Mouse (Mus musculus) hindbrain, embryonic 15.5 days (tissue): Measurements from ENCODE around the gene Rpl32. TPM values are rescaled to one million over a fixed set of nuclear protein-coding genes. Genes with fewer than 3 reads are reported as not detected.

ENCODE experiments used
- ATAC-seq: fragments of 200-750 bp; cut with Nextera tagmentation; 2 replicates; pipeline ENCODE4 v1.8.0; 2017; ENCODE audit warnings: low read depth, moderate number of reproducible peaks, moderate TSS enrichment; ENCODE audit not compliant: low FRiP score
- H3K27ac ChIP-seq: fragments of 300-500 bp; sonication (generic); replicated peaks from 2 replicates; pipeline ENCODE4 v1.5.1; 2015; ENCODE audit warnings: mild to moderate bottlenecking, inconsistent platforms
- H3K27me3 ChIP-seq: fragments of 300-500 bp; sonication (generic); 2 replicates; pipeline ENCODE4 v1.6.1; 2015; ENCODE audit warnings: control low read depth, inconsistent platforms
- H3K36me3 ChIP-seq: fragments of 300-500 bp; sonication (generic); 2 replicates; pipeline ENCODE4 v1.6.1; 2015; ENCODE audit warnings: control low read depth, inconsistent platforms
- H3K4me1 ChIP-seq: fragments of 300-500 bp; sonication (generic); replicated peaks from 2 replicates; pipeline ENCODE4 v1.6.1; 2015; ENCODE audit warnings: control low read depth, inconsistent platforms
- H3K4me2 ChIP-seq: fragments of 300-500 bp; sonication (generic); 2 replicates; pipeline ENCODE4 v1.6.1; 2015; ENCODE audit warnings: moderate library complexity, mild to moderate bottlenecking, inconsistent platforms
- H3K4me3 ChIP-seq: fragments of 300-500 bp; sonication (generic); 2 replicates; pipeline ENCODE4 v1.5.1; 2015; ENCODE audit warnings: mild to moderate bottlenecking, inconsistent platforms
- H3K9ac ChIP-seq: fragments of 300-500 bp; sonication (generic); 2 replicates; pipeline ENCODE4 v1.6.1; 2015; ENCODE audit warnings: inconsistent platforms
- H3K9me3 ChIP-seq: fragments of 300-500 bp; sonication (generic); 2 replicates; pipeline ENCODE4 v1.6.1; 2016; ENCODE audit warnings: control low read depth, inconsistent platforms
- WGBS: fragments of 180-500 bp; shearing (Covaris S2); methylation state at CpG from one replicate; pipeline ENCODE4 v1.1.7; 2015; 5-methylcytosine and 5-hydroxymethylcytosine counted together
- polyA plus RNA-seq: library from polyadenylated mRNA; unstranded; fragments of >200 nt; fragmentation: Nextera tagmentation; extraction: Ambion mirVana; gene quantifications from 2 replicates; pipeline ENCODE4 v1.2.1, GENCODE M21; 2015

The Rpl32 gene
- polyA plus RNA-seq, 1 experiment from 2014 or later, result 948 TPM

GRCm38 (mm10) chr6:115808196-115808487, 405 bp downstream of the Rpl32 start:
- H3K4me2 ChIP-seq, result peak overlapping the region; percentile 80
- H3K27me3 ChIP-seq, result no peaks in the 10 kb centered on the region
- 0% methylated on average over 22 of the region's 22 CpGs for WGBS
- H3K36me3 ChIP-seq, result peaks cover 28% of the 10 kb centered on the region
- no peaks in the 10 kb centered on the region for H3K9me3 ChIP-seq
- peak overlapping the region; percentile 93 for H3K9ac ChIP-seq
- H3K4me3 ChIP-seq, result peak overlapping the region; percentile 83
- ATAC-seq, result no peak; the same call in 1 of the 2 replicates
- H3K27ac ChIP-seq, result peak overlapping the region; percentile 91
- peaks cover 23% of the 10 kb centered on the region for H3K4me1 ChIP-seq

DNA sequence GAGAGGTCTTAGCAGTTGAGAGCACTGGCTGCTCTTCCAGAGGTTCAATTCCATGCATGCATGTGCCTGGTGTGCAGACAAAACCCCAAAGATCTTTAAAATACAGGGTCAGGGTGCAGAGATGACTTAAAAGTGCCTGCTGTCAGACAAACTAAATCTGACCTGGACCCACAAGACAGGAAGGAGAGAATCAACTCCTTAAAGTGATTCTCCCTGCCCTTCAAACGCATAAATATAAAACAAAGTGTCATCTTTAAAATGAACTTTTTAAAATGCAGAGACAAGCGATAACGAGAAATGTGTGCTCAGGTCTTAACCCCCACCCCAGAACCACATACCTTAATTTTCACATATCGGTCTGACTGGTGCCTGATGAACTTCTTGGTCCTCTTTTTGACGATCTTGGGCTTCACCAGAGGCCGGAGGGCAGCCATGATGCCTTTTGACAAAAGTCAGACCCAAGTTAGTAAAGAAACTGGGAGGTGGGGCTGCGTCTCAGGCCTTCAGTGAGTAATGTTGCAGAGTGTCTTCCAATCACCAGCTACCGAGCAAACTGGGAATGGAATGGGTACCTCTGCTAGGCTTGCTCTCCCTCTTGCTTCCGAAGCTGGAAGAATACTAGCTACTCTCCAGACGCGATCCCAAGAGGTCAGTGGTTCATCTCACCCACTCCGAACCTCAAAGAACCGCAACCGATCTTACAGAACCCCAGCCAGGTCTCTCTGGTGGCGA, 917 bp downstream of the Rpl32 start:
- ATAC-seq, result no peak
- Histone ChIP-seq H3K9ac (peak overlapping the region; percentile 93), H3K4me1 (peaks cover 23% of the 10 kb centered on the region), H3K4me3 (peak overlapping the region; percentile 83), H3K27me3 (no peaks in the 10 kb centered on the region), H3K9me3 (no peaks in the 10 kb centered on the region), H3K36me3 (peaks cover 29% of the 10 kb centered on the region), H3K4me2 (peak overlapping the region; percentile 80), H3K27ac (peak overlapping the region; percentile 91)
- WGBS, result 3% methylated on average over 15 of the region's 15 CpGs

- Histone ChIP-seq H3K27me3 (no peaks in the 10 kb centered on the region), H3K4me2 (no peak overlapping the region), H3K9me3 (no peaks in the 10 kb centered on the region), H3K27ac (no peak overlapping the region), H3K4me3 (no peak overlapping the region), H3K9ac (no peak overlapping the region), H3K4me1 (peaks cover 23% of the 10 kb centered on the region), H3K36me3 (peaks cover 57% of the 10 kb centered on the region)
- ATAC-seq, result no peak
- WGBS, result 70% methylated on average over 10 of the region's 10 CpGs
Observed at GRCm38 (mm10) chr6:115804432-115805192, 3.9 kb downstream of the Rpl32 start.

DNA sequence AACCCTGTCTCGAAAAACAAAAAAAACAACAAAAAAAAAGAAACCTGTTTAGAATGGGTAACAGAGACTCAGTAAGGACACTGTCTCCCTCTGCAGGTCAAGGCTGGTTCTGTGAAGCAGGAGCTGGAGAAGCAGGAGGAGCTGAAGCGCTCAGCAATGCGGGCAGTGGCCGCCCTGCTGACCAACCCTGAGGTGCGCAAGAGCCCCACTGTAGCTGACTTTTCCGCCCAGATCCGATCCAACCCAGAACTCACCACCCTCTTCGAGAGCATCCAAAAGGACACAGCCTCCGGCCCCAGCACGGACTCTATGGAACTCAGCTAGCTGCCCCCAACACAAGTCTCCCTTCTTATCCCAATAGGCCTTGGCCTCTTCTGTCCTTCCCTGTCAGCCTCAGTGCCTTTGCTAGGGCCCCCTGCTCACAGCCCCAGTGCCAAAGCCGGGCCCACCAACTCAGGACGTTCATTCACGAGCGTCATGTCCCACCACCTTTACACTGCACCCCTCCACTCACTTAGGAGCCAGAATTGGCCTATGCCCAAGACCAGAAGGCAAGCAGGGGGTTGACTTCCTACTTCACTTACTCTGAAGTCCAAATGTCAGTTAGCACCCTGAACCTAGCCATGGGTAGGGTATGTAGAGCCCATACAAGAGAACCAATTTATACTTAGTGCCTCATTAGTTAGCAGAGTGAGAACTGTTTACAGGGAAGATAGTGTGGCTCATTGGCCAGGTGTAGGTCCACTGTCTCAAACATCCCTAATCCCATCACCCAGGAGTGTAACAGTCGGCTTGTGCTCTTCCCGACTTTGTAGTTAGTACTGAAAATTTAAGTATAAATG, 4.8 kb downstream of the Rpl32 start:
- peaks cover 23% of the 10 kb centered on the region for H3K4me1 ChIP-seq
- no peak overlapping the region for H3K9ac ChIP-seq
- no peak overlapping the region for H3K4me3 ChIP-seq
- WGBS, result 46% methylated on average over 16 of the region's 16 CpGs
- peaks cover 64% of the 10 kb centered on the region for H3K36me3 ChIP-seq
- no peak overlapping the region for H3K4me2 ChIP-seq
- H3K27ac ChIP-seq, result no peak overlapping the region
- H3K27me3 ChIP-seq, result no peaks in the 10 kb centered on the region
- H3K9me3 ChIP-seq, result no peaks in the 10 kb centered on the region
- peak; percentile 42 for ATAC-seq

DNA sequence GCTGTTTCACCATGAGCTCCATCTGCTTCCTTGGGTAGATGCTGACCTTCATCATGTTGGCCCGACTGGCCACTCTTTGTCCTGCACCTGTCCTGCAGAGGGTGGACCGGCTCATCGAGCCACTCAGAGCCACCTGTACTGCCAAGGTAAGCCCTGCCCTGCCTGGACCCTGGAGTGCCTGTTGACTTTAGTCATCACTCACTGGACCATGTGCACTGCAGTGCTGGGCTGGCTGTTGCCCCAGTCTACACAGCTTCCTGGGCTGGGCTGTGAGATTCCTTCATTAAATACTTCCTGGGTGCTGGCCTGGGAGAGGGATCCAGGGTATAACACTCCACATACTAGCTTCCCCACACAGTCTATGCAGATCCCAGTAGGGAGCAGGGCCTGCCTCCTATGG, 6.7 kb downstream of the Rpl32 start:
- no peak overlapping the region for H3K9ac ChIP-seq
- peaks cover 83% of the 10 kb centered on the region for H3K36me3 ChIP-seq
- H3K4me2 ChIP-seq, result no peak overlapping the region
- H3K4me3 ChIP-seq, result no peak overlapping the region
- WGBS, result 94% methylated on average over 3 of the region's 3 CpGs
- peaks cover 13% of the 10 kb centered on the region for H3K4me1 ChIP-seq
- ATAC-seq, result no peak
- H3K27me3 ChIP-seq, result no peaks in the 10 kb centered on the region
- H3K27ac ChIP-seq, result no peak overlapping the region
- no peaks in the 10 kb centered on the region for H3K9me3 ChIP-seq

GRCm38 (mm10) chr6:115792691-115793215, 15.8 kb downstream of the Rpl32 start:
- Histone ChIP-seq H3K4me1 (peaks cover 11% of the 10 kb centered on the region), H3K27ac (no peak overlapping the region), H3K36me3 (peaks cover 85% of the 10 kb centered on the region), H3K27me3 (no peaks in the 10 kb centered on the region), H3K9me3 (no peaks in the 10 kb centered on the region), H3K4me2 (no peak overlapping the region), H3K9ac (no peak overlapping the region), H3K4me3 (no peak overlapping the region)
- no peak for ATAC-seq
- WGBS, result 88% methylated on average over 21 of the region's 21 CpGs

- ATAC-seq, result no peak
- H3K9ac ChIP-seq, result no peak overlapping the region
- H3K27me3 ChIP-seq, result no peaks in the 10 kb centered on the region
- no peak overlapping the region for H3K4me3 ChIP-seq
- 75% methylated on average over 34 of the region's 34 CpGs for WGBS
- H3K4me2 ChIP-seq, result no peak overlapping the region
- H3K36me3 ChIP-seq, result peaks cover 84% of the 10 kb centered on the region
- no peaks in the 10 kb centered on the region for H3K9me3 ChIP-seq
- H3K4me1 ChIP-seq, result peaks cover 11% of the 10 kb centered on the region
- H3K27ac ChIP-seq, result no peak overlapping the region
Observed at GRCm38 (mm10) chr6:115791842-115792686, 16.5 kb downstream of the Rpl32 start.

GRCm38 (mm10) chr6:115791016-115791415, 17.5 kb downstream of the Rpl32 start:
- no peak for ATAC-seq
- Histone ChIP-seq H3K27ac (no peak overlapping the region), H3K4me3 (no peak overlapping the region), H3K4me1 (peaks cover 11% of the 10 kb centered on the region), H3K9me3 (no peaks in the 10 kb centered on the region), H3K9ac (no peak overlapping the region), H3K36me3 (peaks cover 82% of the 10 kb centered on the region), H3K4me2 (no peak overlapping the region), H3K27me3 (no peaks in the 10 kb centered on the region)
- 87% methylated on average over 10 of the region's 10 CpGs for WGBS

GRCm38 (mm10) chr6:115782781-115783180, 25.8 kb downstream of the Rpl32 start:
- no peaks in the 10 kb centered on the region for H3K27me3 ChIP-seq
- no peak overlapping the region for H3K27ac ChIP-seq
- H3K36me3 ChIP-seq, result peaks cover 55% of the 10 kb centered on the region
- ATAC-seq, result no peak
- H3K4me2 ChIP-seq, result no peak overlapping the region
- no peaks in the 10 kb centered on the region for H3K9me3 ChIP-seq
- no peaks in the 10 kb centered on the region for H3K4me1 ChIP-seq
- 97% methylated on average over 3 of the region's 3 CpGs for WGBS
- no peak overlapping the region for H3K9ac ChIP-seq
- no peak overlapping the region for H3K4me3 ChIP-seq

GRCm38 (mm10) chr6:115776363-115776762, 32.2 kb downstream of the Rpl32 start:
- 74% methylated on average over 9 of the region's 9 CpGs for WGBS
- Histone ChIP-seq H3K9me3 (no peaks in the 10 kb centered on the region), H3K27me3 (no peaks in the 10 kb centered on the region), H3K4me1 (peaks cover 30% of the 10 kb centered on the region), H3K9ac (no peak overlapping the region), H3K27ac (no peak overlapping the region), H3K4me3 (peak overlapping the region; percentile 97; the same call in 1 of the 2 replicates), H3K4me2 (peak overlapping the region; percentile 81), H3K36me3 (peaks cover 6% of the 10 kb centered on the region; the same call in 1 of the 2 replicates)
- no peak for ATAC-seq

- 51% methylated on average over 3 of the region's 3 CpGs for WGBS
- no peaks in the 10 kb centered on the region for H3K27me3 ChIP-seq
Observed at GRCm38 (mm10) chr6:115775838-115776237, 32.7 kb downstream of the Rpl32 start.

More at GRCm38 (mm10) chr6:115775838-115776237, 32.7 kb downstream of the Rpl32 start:
- peak overlapping the region; percentile 81 for H3K4me2 ChIP-seq
- H3K4me3 ChIP-seq, result peak overlapping the region; percentile 97
- no peak overlapping the region for H3K27ac ChIP-seq
- H3K9ac ChIP-seq, result peak overlapping the region; percentile 88; the same call in 1 of the 2 replicates
- H3K4me1 ChIP-seq, result peaks cover 30% of the 10 kb centered on the region
- ATAC-seq, result peak; percentile 4; the same call in 1 of the 2 replicates
- peaks cover 2% of the 10 kb centered on the region; the same call in 1 of the 2 replicates for H3K36me3 ChIP-seq
- no peaks in the 10 kb centered on the region for H3K9me3 ChIP-seq
